Mouse (Mus musculus): ENCODE measurements around the gene Zfyve9.
"Not testable (repeated sequence)": the region's sequence is repeated elsewhere in the genome, so short reads cannot be mapped to it uniquely, and the experiment has no call there.

Zfyve9 gene

GRCm38 (mm10) chr4:108721245-108721784 is 59.3 kb downstream of the Zfyve9 start:
- DNase-seq (ENCODE audit: low spot score), result no peak

GRCm38 (mm10) chr4:108719349-108719748 is 61.2 kb downstream of the Zfyve9 start, which contains the start of gene 3110021N24Rik:
Gene 3110021N24Rik (plus strand): TSS chr4:108719649.
- no peak for DNase-seq (ENCODE audit: low spot score)

DNA sequence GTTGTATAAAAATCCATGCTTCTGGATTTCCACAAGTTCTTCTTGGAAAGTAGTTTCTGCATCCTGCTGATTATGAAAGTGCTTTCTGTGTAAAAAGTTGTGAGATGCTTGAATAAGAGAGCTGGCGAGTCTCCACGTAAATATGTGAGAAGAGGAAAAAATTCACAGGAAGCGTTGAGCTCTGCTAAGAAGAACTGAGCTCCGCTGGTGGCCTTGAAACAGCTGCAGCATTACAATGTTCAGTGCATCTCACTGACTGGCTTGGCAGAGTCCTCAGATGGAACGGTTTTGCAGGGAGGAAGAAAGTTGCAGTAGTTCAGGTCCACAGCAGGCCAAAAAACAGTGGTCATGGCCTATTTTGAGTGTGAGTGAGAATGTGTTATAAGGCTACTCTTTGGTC is 72.4 kb downstream of the Zfyve9 start:
- DNase-seq (ENCODE audit: low spot score), result no peak

GRCm38 (mm10) chr4:108696934-108697333 is 83.7 kb downstream of the Zfyve9 start:
- DNase-seq (ENCODE audit: low spot score), result peak; percentile 7

DNA sequence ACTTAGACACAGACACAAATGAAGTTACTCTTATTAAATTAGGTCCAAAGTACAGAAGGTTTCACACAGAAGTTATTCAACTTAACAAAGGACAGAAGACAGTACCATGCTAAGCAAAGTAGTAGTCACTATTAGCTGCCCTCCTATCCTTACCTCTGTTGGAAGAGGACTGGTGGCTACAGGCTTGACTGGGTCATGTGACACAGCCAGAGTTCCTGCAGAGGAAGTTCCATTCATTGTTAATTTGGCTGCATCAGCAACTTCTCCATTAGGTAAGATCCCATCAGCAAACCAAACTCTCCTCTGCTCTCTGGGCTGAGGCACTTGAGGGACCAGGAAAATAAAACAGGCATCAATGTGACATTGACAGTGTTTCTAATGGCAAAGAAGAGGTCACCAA is 89.1 kb downstream of the Zfyve9 start:
- DNase-seq (ENCODE audit: low spot score), result no peak

DNA sequence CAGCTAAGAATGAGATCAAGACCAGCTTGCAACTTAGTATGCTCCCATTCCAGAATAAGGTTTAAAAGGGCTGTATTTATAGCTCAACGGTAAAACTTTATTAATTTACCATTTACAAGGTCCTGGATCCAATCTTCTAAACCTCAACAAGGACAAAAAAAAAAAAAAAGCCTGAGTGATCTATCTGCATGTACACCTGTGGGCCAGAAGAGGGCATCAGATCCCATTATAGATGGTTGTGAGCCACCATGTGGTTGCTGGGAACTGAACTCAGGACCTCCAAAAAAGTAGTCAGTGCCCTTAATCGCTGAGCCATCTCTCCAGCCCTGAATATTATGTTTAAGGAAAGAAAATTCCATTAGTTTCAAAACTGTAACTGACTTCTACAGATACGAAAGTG is 90.1 kb downstream of the Zfyve9 start:
- DNase-seq (ENCODE audit: low spot score), result no peak

DNA sequence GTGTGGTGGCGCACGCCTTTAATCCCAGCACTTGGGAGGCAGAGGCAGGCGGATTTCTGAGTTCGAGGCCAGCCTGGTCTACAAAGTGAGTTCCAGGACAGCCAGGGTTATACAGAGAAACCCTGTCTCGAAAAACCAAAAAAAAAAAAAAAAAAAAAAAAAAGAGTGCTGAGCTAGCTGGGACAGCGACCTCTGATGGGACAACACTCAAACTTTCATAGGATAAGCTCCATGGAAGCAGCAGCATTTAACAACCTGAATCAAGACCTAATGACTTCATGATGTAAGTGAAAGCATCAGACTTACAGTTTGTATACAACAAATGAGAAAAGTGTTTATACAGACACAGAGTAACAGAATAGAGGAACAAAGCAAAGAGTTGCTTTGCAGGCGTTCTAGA is 93.5 kb downstream of the Zfyve9 start:
- not testable (repeated sequence) for DNase-seq (ENCODE audit: low spot score)

DNA sequence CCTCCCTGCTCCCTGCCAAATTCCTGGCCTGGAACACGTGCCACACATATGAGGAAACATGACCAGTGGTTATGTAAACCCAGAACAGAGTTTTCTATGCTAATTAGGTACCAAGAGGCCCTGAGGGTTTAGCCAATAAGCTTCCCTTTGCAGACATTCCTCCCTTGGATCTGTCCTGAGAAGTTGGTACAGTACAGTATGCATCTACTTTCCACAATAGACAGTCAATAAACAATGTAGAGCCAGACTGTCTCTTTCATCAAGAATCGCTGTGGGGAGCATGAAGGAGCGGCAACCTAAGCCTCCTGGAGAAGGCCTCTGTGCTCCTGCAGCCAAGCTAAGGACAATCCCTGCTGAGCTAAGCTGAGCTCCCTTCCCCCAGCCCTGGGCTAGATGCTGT is 94.4 kb downstream of the Zfyve9 start:
- no peak for DNase-seq (ENCODE audit: low spot score)

DNA sequence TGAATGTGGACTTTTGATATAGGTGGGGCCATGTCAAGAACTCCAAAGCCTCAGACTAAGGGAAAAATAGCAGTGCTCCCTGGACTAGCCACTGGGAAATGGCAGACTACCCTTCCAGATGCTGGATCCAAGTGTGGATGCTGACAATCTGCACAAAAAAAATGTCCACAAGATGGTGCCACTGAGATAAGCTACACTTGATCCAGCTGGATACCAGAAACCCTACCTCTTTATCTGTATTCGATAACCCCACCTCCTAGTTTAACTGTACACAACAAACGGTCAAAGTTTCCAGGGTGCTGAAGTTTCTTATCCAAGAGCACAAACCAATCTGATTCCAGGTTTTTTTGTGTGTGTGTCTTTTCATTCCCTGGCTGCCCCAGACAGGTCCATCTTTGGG is 116.2 kb downstream of the Zfyve9 start:
- DNase-seq (ENCODE audit: low spot score), result peak; percentile 22

GRCm38 (mm10) chr4:108638752-108639151 is 141.8 kb downstream of the Zfyve9 start:
- DNase-seq (ENCODE audit: low spot score), result no peak

- DNase-seq (ENCODE audit: low spot score), result no peak
Measured at GRCm38 (mm10) chr4:108637721-108638120, 142.9 kb downstream of the Zfyve9 start.

- DNase-seq (ENCODE audit: low spot score), result no peak
Measured at GRCm38 (mm10) chr4:108635101-108635500, 145.5 kb downstream of the Zfyve9 start.

- DNase-seq (ENCODE audit: low spot score), result no peak
Measured at GRCm38 (mm10) chr4:108634696-108635095, 145.9 kb downstream of the Zfyve9 start.

DNA sequence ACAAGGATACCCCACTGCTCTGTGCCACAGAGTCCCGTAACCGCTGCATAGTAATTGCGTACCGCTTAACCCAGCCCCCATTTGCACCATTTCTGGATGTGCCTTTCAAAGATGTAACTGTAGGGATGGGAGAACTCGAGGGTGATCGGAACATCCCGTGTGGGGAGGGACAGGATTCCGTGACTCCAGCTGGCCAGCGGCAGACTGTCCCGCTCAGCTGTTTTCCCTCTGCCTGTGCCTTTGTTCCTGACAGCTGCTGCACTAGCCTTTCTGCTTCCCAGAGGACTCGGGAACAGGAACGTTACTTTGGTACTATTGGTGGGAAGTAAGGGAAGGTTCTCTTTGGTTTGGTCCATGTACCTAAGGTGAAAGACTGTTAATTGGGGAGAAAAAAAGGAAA is 146.9 kb downstream of the Zfyve9 start:
- no peak for DNase-seq (ENCODE audit: low spot score)

DNA sequence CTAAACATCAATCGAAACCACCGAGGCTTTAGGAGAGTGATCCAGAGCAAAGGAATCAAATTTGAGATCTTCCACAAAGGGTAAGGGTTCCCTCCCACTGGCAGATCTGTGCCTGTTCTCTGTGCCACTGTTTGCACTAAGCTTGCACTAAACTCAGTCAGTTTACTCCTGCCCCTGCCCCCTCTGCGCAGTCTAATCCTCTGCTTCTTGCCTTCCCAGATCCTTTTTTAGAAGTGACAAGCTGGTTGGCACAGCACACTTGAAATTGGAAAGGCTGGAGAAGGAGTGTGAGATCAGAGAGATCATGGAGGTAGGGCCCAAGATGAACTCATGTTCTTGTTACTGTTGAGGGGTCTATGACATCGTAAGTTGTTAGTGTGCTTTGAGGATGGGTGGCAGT is 149.0 kb downstream of the Zfyve9 start:
- no peak for DNase-seq (ENCODE audit: low spot score)

GRCm38 (mm10) chr4:108630096-108630495 is 150.5 kb downstream of the Zfyve9 start:
- no peak for DNase-seq (ENCODE audit: low spot score)

DNA sequence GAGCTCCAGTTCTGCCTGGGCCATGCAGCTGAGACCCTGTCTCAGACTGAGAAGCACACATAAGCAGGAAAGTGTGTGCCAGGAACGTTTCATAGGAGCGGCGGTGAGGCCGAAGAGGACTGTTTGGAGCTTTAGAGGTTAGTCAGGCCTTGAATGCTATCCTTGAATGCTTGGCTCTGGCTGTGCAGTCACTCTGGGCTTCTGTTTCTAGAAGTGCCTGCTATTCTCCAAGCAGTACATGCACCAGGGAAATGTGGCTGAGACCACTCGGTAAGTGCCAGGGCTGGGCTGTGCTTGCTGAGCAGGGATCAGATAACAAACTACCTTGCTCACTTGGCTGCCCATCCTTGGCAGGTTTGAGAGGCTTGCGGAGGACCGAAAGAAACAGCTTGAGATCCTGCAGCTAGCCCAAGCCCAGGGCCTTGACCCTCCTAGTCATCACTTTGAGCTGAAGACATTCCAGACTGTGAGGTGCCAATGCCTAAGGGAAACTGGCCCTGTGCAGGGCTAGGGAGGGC is 151.2 kb downstream of the Zfyve9 start:
- no peak for DNase-seq (ENCODE audit: low spot score)

DNA sequence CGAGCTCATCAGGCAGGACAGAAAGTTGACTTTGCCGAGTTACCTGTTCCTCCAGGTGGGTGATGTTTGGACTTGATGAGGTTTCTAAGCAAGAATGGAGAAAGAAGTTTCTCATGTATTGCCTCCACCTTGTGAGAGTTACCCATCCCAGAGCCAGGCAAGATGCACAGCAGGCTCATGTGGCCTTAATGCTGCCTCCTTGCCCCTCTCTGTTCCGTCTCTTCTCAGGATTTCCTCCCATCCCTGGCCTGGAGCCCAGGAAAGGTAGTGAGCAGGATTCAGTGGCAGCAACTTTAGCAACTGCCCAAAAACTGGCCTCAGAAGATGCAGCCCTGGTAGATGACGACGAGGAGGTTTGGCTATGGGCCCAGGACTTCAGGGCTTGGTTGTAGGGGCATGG is 153.5 kb downstream of the Zfyve9 start:
- DNase-seq (ENCODE audit: low spot score), result no peak

GRCm38 (mm10) chr4:108621504-108621903 is 159.1 kb downstream of the Zfyve9 start:
- no peak for DNase-seq (ENCODE audit: low spot score)

DNA sequence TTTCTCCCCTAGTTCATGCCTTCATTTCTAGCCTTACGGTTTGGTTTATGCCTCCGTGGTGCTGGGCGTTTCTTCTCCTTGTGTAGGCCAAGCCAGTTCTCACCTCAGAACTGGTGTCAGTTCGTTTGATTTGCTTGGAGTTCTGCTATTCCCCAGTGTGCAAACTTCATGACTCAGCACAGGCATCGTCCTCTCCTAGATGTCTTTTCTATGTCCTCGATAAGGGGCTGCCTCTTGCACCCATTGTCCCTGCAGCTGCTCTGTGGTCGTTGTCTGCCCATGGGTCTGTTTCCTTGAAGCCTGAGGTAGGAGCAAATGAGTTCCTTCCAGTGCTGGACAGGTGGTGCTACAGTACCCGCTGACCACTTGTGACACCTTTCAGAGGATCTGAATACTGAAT is 160.1 kb downstream of the Zfyve9 start:
- peak; percentile 7 for DNase-seq (ENCODE audit: low spot score)

DNA sequence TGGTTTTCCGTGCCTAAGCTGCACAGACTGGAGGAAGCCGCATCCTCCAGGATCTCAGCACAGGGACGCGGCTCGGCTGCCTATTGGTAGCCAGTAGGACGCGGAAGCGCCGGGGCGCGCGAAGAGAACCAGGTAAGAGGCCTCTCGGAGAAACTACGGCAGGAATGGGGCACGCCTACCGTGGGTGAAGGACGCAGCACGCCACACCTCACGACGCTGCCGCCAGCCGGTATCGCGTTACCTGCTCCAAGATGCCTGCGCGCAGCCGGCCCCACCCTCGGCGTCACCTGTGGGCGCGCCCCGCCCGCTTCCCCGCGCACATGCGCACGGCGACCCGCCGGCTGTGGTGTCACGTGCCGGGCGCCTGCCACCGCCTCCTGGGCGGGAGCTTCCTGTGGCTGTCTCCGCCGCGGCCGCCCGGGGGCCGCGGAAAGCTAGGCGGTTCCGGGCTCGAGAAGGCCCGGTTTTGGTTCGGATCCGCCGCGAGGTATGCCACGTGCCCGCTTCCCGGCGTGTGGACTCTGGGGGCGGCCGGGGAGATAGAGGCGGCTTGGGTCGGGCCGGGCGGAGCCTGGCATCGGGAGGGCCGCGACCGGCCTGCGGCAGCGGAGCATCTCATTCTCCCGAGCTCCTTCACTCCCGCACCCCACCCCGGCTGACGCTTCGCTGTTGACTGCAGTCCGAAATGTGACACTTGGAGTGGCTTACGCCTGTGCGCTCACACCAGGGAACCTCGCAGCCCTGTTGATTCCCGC is 160.8 kb downstream of the Zfyve9 start, which contains the start of gene Cc2d1b:
Gene Cc2d1b (plus strand): TSS at position 354 of the 755 bp plus-strand sequence.
- DNase-seq (ENCODE audit: low spot score), result peak; percentile 89

DNA sequence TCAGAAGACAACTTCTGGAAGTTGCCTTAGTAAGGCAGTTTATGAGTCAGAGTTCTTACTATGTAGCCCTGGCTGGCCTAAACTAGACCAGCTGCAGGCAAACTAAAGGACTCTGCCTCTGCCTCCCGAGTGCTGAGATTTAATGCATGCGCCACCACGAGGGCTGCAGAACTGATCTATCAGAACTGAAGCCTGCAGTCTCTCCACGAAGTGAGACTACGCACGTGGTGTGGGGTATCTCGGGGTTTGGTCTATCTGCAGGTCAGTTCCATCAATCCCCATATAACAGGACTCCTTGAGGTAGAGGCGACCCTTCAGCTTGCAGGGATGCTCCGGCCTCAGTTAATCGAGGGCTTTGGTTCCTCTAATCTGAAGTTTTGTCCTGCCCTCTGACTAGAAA is 161.4 kb downstream of the Zfyve9 start:
- DNase-seq (ENCODE audit: low spot score), result peak; percentile 29

- DNase-seq (ENCODE audit: low spot score), result no peak
Measured at GRCm38 (mm10) chr4:108618586-108618985, 162.0 kb downstream of the Zfyve9 start.

GRCm38 (mm10) chr4:108610935-108611334 is 169.7 kb downstream of the Zfyve9 start:
- no peak for DNase-seq (ENCODE audit: low spot score)
